Mouse (Mus musculus) cerebellum, adult 18-20 months (tissue): Measurements from ENCODE around the gene Rab4b.
A peak's percentile ranks its signal among the peaks of the same experiment; 100 is the strongest.

Source experiments
- DNase-seq, 2 experiments: peaks; one replicate each; pipeline ENCODE4 v3.0.0; 2021

Rab4b gene

GRCm38 (mm10) chr7:27182498-27182897 lies 3.8 kb upstream of the Rab4b start:
- no peak for DNase-seq

- DNase-seq, result no peak
These were observed 2.4 kb upstream of the Rab4b start, which contains the start of the genes Gm21983 and Mia for GRCm38 (mm10) chr7:27180837-27181695. TSS of gene Gm21983 (minus strand) at chr7:27181086. TSS of gene Mia (minus strand) at chr7:27181157.

GRCm38 (mm10) chr7:27180036-27180435 lies 1.3 kb upstream of the Rab4b start:
- no peak for DNase-seq

- no peak for DNase-seq
These were observed 672 bp upstream of the Rab4b start for GRCm38 (mm10) chr7:27179217-27179918.

- no peak for DNase-seq
These were observed 763 bp downstream of the Rab4b start for GRCm38 (mm10) chr7:27177942-27178323.

- no peak for DNase-seq
These were observed 3.8 kb downstream of the Rab4b start for GRCm38 (mm10) chr7:27174896-27175295.

- no peak for DNase-seq
These were observed 4.2 kb downstream of the Rab4b start for GRCm38 (mm10) chr7:27174496-27174895.

- no peak for DNase-seq
These were observed 7.7 kb downstream of the Rab4b start for GRCm38 (mm10) chr7:27170981-27171380.

- DNase-seq, result no peak
These were observed 10.3 kb downstream of the Rab4b start for GRCm38 (mm10) chr7:27168371-27168770.

GRCm38 (mm10) chr7:27167475-27168094 lies 11.1 kb downstream of the Rab4b start:
- no peak for DNase-seq

GRCm38 (mm10) chr7:27166614-27167474 lies 11.9 kb downstream of the Rab4b start, which contains the start of gene Egln2:
TSS of gene Egln2 (minus strand) at chr7:27166802.
- DNase-seq, result peak; percentile 93 to 97

- DNase-seq, result peak; percentile 74 to 86
These were observed 12.5 kb downstream of the Rab4b start for GRCm38 (mm10) chr7:27166229-27166613.

- DNase-seq, result no peak
These were observed 13.0 kb downstream of the Rab4b start for GRCm38 (mm10) chr7:27165696-27166095.

GRCm38 (mm10) chr7:27165007-27165655 lies 13.6 kb downstream of the Rab4b start:
- DNase-seq, result peak; percentile 64 to 67

GRCm38 (mm10) chr7:27164112-27164947 lies 14.4 kb downstream of the Rab4b start:
- DNase-seq, result peak; percentile 62 to 65

GRCm38 (mm10) chr7:27163450-27163805 lies 15.3 kb downstream of the Rab4b start:
- peak in 1 of 2 experiments; percentile 21 for DNase-seq

GRCm38 (mm10) chr7:27162780-27163449 lies 15.8 kb downstream of the Rab4b start:
- peak in 1 of 2 experiments; percentile 11 for DNase-seq

GRCm38 (mm10) chr7:27161744-27162143 lies 17.0 kb downstream of the Rab4b start:
- DNase-seq, result peak; percentile 17 to 21

- DNase-seq, result no peak
These were observed 17.8 kb downstream of the Rab4b start for GRCm38 (mm10) chr7:27160921-27161320.

GRCm38 (mm10) chr7:27159882-27160281 lies 18.8 kb downstream of the Rab4b start:
- DNase-seq, result peak; percentile 81 to 89
